Mouse (Mus musculus): ENCODE data around the gene Abca14. TPM values are rescaled to one million over a fixed set of nuclear protein-coding genes. Genes with fewer than 3 reads are reported as not detected.

Abca14 gene
- under 1 TPM in 1 of 2 experiments, not detected in 1; 0.25 TPM for total RNA-seq (2021)
- long read RNA-seq, experiment 1, result 0 reads
- long read RNA-seq, experiment 2, result 0 reads

DNA sequence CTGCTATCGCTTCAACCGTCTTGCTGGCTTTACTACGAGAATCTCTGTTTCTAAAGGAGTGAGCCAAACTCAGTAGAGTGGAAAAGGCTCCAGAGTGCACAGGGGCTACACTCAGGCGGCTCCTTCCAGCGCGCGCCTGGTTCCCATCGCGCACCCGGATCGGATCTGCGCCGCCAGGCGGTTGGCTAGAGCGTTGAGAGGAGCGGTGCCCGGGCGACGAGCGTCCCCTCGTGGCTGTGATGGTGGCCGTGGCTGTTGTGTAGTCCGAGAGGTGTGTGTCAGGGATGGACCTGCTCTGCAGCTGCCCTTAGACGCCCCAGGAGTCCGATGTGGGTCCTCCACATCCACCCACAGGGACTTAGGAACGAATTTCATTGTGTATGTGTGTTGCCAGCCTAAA, at the start of gene Abca14:
Abca14 (plus strand) TSS at position 173 of the 400 bp plus-strand sequence.
- peak; percentile 74 to 76 for DNase-seq (ENCODE audit: low spot score in 2 of 2)

DNA sequence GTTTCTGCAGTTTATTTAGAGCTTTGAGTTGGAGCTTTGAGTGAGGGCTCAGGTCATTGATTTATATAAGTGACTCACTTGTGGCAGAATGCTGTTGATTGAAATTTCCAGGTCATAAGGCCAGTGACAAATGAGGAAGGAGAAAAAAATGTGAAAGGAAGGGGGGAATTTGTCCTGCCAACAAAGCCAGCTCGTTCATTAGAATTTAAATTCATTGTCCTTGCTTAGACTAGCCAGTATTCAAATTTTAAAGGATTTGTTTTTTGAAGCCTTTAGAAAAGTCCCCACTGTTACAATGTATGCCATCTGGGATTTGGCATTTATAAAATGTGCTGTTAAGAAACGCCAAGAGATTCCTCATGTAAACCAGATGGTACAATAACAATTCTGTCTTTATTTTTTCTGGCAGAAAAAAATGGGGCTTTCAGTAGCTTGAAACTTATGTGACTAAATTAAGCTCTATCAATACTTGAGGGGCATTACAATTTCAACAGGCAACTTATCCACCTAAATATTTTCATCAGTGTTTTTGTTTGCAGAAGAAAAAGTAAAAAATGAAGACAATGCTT, 46.8 kb upstream of the Abca14 start:
- no peak for DNase-seq (ENCODE audit: low spot score in 2 of 2)

- no peak for DNase-seq (ENCODE audit: low spot score in 2 of 2)
Observed at GRCm38 (mm10) chr7:120157575-120158061, 46.1 kb upstream of the Abca14 start.

- no peak for DNase-seq (ENCODE audit: low spot score in 2 of 2)
Observed at GRCm38 (mm10) chr7:120158121-120158613, 45.6 kb upstream of the Abca14 start.

DNA sequence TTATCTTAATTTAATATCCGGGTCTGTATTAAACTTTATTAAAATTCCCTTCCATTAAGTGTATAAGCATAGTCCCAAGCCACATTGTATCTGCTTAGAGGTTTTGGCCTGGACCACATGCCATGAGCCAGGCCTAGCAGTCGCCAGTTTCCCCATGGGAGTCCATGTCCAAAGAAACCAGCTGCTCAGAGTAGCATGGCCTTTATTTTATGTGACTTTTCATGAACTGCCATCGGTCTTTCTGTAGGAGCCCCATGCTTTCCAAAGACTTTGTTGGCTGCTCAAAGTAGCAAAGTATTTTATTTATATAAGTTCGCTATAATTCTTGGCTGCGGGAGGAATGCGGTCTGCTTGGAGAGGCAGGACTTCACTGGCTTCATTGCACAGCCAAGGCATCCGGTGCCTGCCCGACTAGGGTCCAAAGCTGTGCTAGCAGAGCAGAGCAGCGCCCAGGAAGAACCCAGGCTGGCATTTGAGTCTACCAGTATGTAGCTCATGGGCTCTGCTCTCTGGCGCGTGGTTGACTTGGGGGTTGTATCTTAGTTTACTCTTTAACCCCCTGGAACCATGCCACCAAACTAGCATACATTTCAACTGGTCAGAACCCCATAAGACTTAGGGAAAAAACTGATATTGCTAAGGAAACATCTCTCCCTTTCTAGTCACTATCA, 40.0 kb upstream of the Abca14 start:
- no peak for DNase-seq (ENCODE audit: low spot score in 2 of 2)

GRCm38 (mm10) chr7:120172188-120172700, 31.5 kb upstream of the Abca14 start:
- DNase-seq (ENCODE audit: low spot score in 2 of 2), result no peak

DNA sequence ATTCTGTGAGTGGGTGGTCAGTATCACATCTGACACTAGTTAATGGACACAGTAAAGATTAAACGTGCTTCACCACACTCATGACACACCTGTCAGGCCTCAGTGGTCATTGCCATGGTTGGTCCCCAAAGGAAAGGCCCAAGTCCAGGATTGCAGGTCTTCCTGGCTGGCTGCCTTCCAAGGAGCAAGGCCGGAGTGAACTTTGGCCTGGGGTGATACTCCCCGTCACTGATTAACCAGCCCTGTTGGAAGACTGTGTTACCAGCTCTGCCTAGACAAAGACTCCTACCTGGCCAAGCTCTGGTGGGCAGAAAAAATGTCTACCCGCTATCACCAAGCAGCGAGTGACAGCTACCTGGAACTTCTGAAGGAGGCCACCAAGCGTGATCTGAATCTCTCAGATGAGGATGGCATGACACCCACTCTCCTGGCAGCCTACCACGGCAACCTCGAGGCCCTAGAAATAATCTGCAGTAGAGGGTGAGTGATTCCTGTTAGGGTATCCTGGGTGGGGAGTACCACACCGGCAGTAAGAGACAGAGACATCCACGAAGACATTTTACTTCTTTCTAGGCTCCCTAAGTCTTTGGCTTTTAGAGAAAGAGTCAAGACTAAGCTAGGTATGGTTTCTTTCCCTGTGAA, 30.0 kb upstream of the Abca14 start, which contains the start of gene Anks4b:
Anks4b (plus strand) TSS at position 256 of the 642 bp plus-strand sequence.
- DNase-seq (ENCODE audit: low spot score in 2 of 2), result no peak

DNA sequence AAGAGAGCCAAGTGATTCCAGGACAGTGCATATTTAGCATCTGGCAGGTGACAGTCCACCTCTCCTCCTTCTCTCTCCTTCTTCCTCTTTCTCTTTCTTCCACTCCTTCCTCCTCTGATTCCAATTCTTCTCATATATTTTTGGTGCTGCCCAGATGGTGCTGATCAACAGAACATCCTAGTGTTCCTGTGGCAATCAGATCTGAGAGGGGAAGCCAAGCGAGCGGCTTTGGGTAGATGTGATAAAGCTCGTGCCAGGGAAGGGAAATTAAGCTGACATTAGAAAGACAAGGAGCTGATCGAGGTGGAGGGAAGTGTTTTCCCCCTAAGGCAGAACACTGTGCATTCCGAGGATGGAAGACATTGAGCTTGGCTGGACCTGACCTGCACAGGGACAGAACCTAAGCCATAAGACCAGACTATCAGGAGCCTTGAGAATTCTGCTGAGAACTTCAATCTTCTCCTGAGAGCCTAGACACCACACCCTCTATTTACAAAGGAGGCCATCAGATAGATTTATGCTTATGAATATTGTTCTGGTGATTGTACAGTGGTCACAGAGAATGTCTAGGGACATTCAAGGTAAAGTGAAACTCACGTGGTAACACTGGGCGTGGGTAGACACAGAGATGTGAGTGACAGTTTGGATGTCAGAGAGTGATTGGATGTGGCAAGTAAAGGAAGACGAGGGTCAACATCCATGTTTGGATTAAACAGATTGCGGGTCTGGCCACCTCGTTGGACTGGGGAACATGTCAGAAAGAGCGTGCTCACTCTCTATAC, 28.8 kb upstream of the Abca14 start:
- no peak for DNase-seq (ENCODE audit: low spot score in 2 of 2)

DNA sequence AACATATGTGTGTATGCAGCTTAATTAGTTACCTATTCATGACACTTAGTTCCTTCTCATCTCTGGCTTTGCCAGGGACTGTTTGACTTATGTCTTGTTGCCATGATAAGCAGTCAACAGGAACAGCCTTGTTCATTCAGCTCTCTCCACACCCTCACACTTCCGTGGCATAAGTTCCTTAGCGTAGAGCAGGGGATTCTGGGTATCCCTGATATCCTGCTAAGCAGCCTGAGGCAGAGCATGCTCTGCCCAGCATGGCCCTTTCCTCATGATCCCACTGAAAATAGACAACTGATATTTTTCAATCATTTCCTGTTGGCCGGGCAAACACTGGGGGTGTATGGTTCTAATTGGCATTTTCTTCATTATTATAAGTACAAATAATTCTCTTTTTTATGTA, 26.1 kb upstream of the Abca14 start:
- DNase-seq (ENCODE audit: low spot score in 2 of 2), result no peak

GRCm38 (mm10) chr7:120178935-120179334, 24.8 kb upstream of the Abca14 start:
- DNase-seq (ENCODE audit: low spot score in 2 of 2), result no peak

GRCm38 (mm10) chr7:120180547-120180946, 23.2 kb upstream of the Abca14 start:
- DNase-seq (ENCODE audit: low spot score in 2 of 2), result no peak

DNA sequence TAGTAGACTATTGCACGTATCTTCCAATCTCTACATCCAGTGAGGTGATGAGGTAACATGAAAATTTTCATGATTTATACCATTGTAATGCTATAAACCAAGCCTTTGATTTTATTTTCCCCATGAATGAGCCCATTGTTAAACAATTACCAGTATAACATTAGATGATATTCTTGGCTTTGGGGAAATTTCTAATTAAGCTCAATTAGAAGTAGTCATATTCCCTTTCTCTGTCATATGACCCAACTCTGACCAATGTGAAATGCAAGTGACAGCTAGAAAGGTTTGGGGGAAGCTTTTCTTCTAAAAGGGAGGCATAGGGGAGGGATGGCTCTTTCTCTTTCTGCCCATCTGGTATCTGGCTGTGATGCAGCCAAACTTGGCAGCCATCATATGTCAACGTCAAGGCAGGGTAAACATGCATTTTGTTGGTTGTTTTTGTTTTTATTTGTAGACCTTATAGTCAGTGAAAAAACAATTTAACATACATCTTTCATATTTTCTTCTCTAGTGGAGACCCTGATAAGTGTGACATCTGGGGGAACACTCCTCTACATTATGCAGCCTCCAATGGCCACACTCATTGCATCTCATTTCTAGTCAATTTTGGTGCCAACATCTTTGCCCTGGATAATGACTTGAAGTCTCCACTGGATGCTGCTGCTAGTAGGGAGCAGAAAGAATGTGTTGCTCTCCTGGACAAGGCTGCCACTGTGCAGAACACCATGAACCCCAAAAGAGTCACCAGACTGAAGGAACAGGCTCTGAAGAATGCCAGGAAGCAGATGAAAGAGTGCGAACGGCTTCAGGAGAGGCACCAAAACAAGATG, 22.1 kb upstream of the Abca14 start:
- no peak for DNase-seq (ENCODE audit: low spot score in 2 of 2)

DNA sequence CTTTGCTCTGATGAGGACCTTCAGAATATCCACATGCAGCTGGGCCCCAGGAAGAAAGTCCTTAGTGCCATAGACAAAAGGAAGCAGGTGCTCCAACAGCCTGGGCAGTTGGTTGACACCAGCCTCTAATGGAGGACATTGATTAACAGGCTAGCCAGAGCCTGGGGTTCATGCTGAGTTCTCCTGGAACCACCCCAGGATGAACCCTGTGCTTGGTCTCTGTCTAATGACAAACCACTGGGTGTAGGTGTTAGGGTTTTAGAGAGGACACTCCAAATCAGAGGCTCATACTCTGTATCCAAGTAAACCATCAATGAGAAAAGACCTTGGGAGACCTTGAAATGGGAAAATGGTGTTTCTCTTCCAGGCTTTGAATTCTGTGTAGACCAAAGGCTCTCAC, 20.9 kb upstream of the Abca14 start:
- no peak for DNase-seq (ENCODE audit: low spot score in 2 of 2)

DNA sequence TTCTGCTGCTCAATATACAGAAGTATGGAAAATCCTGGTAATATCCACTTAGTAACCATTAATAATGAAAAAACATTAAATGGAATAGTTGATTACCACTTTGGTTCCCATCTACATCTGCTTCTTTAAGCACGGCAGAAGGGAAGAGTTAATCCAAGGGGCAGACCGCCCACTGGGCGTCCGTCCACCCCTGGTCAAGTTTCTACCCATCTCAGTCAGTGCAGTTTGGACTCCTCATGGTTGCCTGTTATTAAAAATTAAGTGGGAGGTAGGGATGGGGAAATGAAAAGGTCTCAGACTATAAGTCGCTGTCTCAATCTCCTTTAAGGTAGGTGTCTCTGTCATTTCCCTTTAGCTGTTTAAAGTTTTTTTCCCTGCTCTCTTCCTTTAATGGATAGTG, 14.8 kb upstream of the Abca14 start:
- DNase-seq (ENCODE audit: low spot score in 2 of 2), result no peak

DNA sequence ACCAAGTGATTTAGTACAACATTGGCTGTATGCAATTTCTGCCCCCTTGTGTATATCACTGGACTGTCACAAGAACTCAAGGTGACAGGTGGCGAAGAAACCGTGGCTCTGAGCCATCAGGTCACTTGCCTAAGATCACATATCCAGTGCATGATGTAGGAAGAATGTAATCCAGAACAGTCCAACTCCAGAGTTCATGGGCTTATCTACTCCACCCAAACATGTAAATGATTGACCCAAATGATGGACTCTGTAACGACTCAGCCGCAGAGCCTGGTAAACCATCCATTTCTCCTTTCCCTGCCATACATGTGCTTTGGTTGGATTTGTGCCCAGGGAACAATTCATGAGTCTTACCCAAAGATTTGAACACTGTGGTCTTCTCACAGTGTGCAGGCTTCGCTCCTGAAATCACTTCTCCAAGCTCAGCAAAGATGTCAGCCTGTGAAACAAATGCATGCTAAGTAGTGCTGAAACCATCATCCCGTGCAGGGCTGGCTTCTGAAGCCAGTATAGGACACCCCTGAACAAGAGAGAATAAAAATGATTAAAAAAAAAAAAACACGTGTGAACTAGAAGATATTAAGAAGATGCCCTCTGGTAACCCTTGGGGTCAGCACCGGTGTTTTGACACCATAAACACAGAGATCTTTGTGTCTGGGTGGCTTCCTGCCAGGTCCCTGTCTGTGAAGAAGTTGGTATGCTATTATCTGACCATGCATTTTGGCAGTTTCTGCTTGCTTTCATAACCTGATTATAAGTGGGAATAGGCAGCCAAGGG, 14.2 kb upstream of the Abca14 start:
- no peak for DNase-seq (ENCODE audit: low spot score in 2 of 2)

DNA sequence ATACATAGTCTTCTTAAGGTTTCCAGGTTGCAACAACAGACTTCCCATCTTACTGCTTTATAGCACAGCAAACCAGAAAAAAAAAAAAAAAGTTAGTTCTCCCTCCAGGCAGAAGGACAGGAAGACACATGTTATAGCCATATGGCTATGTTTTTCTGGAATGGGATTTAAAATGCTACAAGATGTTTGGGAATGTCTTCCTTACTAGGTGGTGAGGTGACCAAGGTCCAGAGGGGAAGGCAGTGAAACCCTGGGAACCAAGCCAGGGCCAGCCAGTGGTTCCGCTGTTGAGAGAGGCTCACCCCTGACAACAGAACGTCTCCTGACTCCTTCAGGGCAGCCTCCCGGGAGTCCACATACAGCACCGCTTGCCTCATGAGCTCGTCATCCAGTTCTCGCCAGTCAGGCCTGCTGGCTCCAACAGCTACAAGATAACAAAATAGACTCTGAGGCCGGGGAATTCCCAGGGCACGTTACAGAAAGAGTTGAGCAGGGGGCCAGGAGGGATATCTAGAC, 13.6 kb upstream of the Abca14 start:
- DNase-seq (ENCODE audit: low spot score in 2 of 2), result no peak

GRCm38 (mm10) chr7:120192207-120192606, 11.6 kb upstream of the Abca14 start:
- no peak for DNase-seq (ENCODE audit: low spot score in 2 of 2)

DNA sequence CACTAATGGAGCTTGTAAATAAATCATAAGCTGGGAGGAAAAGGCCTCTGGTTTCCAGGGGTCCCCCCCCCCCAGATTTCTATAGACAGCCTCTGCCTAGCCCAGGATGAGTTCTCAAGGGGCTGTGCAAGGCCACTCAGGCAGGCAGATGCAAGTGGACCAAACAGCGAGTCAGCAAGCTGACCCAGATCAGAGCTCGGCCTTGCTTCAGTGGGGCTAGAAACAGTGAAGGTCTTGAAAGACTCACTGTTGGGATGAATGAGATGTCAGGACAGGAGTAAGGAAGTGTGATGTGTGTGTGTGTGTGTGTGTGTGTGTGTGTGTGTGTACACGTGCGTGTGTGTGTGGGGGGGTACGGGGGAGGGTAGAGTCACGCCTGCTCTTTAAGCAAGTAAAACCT, 10.9 kb upstream of the Abca14 start:
- DNase-seq (ENCODE audit: low spot score in 2 of 2), result no peak

DNA sequence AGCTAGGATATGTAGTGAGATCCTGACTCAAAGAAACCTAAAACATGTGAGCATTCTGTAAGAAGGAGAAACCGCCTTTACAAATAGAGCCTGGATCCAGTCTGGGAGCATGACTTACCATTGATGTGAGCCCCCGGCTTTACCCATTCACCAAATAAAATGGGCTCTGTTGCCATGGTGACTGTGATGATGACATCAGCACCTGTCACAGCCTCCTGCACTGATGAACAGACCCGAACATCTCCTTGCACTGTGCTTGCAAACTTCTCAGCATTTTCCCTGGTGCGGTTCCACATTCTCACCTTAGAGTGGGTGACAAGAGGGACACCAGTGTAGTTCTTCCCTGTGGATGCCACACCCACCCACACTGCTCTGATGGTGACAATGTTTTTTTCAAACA, 8.6 kb upstream of the Abca14 start:
- no peak for DNase-seq (ENCODE audit: low spot score in 2 of 2)

Measured in adrenal gland, postnatal 4 days (tissue).